Mouse (Mus musculus) thymus, postnatal 4 days (tissue): ENCODE measurements around the gene Tead3.
A peak's percentile ranks its signal among the peaks of the same experiment; 100 is the strongest.

Experiments used
- DNase-seq: peaks from one replicate; pipeline ENCODE4 v3.0.0; 2021

Gene Tead3

DNA sequence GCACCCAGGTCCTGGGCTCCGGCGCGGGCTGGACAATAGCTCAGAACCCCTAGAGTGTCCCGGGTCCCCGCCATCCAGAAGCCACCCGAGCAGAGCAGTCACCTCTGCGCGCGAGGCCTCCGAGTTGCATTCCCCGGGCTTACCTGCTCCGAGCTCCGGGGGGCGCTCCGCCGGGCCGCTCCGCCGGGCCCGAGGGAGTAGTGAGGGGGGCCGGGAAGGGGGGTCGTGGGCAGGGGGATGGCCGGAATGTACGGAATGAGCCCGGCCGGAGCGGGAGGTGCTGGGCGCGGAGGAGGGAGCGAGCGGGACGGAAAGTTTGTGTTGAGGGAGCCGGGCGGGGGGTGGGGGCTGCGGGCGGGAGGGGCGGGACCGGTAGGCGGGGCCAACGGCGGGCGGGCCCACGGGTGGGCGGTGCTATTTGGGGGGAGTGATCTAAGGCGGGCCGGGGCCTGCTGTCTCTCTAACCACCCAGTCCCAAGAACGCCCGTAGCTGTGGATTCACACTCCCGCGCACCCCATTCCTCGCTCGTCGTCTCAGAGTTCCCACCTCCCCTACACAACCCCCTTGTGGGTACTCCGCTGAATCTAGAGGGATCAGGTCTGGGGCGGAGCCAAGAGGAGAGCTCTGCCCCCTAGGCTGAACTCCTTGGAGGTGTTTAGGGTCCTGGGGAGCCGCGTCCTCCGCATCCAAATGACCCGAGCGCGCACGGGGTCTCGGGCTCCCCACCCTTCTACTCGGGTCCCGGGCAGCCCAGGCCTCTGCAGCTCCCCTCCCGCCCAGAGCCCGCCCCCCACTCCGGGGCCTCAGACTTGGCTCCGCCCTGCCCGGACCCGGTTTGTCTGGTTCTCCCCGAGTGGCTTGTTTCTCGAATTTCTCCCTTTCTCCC lies at the start of gene Tead3:
TSS of gene Tead3 (minus strand) at position 352 of the 887 bp plus-strand sequence.
- peak; percentile 93 for DNase-seq

DNA sequence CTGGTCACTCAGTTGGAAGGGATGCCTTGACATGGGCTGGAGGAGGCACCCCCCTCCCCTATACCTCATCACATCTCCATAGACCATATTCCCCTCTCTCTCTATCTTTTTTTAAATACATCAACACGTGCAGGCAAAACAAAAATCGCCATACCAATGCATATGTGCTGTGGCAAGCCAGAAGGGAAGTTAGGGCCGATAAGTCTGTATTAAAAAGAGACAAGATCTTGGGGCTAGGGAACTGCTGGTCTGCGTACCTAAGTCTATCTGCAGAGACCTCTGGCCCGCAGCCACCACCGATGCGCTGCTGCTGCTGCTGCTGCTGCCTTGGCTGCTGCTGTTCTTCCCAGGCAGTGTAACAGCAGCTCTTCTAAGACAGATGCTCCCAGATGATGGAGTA lies 44.4 kb upstream of the Tead3 start:
- DNase-seq: no peak

GRCm38 (mm10) chr17:28394051-28394765 lies 43.6 kb upstream of the Tead3 start:
- no peak for DNase-seq

DNA sequence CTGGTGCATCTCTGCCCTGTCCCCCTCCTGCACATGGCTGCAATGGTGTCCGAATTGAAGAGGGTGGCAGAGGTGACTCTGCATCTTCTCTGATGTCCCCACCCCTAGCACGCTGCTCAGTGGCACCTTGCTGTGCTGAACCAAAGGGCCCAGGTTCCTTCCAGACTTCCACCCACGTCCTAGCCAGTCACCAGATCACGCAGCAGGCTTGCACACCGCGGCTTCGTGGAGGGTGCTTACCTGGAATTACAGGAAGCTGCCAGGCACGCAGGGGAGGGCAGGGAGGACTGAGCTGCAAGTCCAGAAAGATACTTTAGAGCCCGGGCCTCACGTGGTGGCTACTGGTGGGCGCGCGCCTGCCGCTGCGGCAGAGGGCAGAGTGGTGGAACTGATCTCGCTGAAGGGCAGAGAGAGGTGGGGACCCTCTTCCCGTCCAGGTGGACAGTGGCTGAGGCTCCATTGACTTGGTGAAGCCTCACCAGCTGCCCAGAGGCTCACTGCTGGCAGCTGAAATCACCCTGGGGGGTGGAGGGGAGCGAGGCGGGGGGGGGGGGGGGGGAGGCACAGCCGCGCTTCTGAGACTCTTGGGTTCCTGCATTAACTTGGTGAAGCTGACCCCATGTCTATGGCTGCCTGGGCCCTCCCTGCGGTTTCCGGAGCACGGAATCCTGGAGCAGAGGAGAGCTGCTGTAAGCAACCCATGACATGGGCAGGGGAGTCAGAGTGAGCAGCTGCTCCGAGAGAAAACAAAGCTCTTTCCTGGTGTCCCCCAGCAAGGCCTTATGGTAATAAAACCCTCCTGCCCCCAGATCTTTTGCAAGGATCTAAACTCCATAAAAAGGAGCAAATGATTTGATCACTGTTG lies 41.2 kb upstream of the Tead3 start:
- DNase-seq: peak; percentile 38

GRCm38 (mm10) chr17:28388534-28388933 lies 37.9 kb upstream of the Tead3 start:
- no peak for DNase-seq

GRCm38 (mm10) chr17:28386150-28386905 lies 35.7 kb upstream of the Tead3 start:
- peak; percentile 96 for DNase-seq

- DNase-seq: peak; percentile 80
Measured at GRCm38 (mm10) chr17:28384298-28384697, 33.7 kb upstream of the Tead3 start.

DNA sequence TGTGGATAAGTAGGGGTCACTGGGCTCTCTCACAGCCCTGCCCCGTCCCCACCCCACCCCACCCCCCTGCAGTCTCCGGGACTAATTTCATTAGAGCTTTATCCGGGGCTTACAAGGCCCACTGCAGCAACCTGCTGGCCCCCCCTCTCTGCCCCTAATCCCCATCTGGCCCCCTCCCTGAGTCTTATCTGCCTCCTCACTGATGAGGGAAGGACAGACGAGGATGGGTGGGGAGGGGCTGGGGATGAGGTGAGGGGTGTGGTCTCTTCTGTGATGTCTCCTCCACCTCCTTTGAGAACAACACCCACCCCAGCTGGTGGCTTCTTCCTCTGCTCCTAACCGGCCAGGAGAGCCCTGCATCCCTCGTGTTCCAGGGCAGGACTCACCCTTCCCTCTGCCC lies 29.6 kb upstream of the Tead3 start:
- DNase-seq: no peak

DNA sequence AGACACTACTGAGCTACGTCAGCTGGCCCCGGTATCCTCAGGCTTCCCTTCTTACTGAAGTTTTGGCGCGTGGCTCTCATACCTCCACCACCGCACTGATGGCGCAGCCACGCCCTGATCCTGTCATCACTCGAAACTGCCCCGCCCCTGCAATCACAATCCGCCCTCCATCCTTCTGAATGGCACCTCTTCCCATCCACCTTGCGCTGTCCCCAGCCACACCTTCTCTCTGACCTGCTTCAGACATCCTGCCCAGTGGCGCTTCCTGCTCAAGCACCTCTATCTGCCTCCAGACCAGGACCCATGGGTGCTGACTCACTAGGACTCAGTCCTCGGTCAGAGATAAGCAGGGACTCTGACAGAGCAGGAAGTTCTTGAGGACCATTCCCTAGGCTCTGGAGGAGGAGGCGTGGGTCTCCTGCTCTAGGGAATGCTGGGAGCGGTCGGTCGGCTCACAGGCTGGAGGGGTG lies 25.0 kb upstream of the Tead3 start:
- DNase-seq: peak; percentile 62

- peak; percentile 87 for DNase-seq
Measured at GRCm38 (mm10) chr17:28374494-28374893, 23.9 kb upstream of the Tead3 start.

DNA sequence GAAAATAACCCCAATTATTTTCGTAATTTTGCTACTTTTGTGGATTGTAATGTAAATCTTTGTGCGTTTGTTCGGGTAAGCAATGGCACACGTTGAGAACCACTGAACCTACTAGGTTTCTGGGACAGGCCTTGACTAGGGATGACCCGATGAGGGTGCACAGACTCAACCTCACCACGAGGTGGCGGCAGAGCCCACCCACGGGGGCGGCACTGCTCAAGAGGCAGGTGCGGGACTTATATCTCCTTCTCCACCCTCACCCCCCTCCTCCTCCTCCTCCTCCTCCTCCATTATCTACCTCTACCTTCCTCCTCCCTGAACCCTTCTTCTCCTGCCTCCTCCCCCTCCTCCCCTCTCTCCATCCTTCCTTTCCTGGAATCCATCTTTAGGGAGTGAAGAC lies 23.2 kb upstream of the Tead3 start:
- peak; percentile 94 for DNase-seq

DNA sequence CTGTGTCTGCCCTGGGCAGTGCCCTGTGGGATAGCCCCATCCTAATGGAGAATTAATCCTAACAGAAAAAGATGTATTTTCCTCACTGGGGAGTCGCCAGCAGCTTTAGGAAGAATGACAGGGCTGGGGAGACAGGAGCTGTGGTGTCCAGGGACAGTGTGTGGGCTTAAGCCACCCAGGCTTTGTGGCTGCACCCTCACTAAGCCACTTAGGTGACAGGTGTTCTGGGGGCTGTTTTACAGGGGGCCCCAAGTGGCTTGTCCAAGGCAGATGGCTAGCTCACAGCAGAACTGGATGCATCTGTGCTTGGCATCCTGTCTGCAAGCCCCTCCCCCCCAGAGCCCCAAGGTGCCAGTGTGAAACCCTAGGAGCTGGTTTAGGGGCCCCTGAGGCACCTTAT lies 21.3 kb upstream of the Tead3 start:
- no peak for DNase-seq

- DNase-seq: no peak
Measured at GRCm38 (mm10) chr17:28371286-28371685, 20.7 kb upstream of the Tead3 start.

DNA sequence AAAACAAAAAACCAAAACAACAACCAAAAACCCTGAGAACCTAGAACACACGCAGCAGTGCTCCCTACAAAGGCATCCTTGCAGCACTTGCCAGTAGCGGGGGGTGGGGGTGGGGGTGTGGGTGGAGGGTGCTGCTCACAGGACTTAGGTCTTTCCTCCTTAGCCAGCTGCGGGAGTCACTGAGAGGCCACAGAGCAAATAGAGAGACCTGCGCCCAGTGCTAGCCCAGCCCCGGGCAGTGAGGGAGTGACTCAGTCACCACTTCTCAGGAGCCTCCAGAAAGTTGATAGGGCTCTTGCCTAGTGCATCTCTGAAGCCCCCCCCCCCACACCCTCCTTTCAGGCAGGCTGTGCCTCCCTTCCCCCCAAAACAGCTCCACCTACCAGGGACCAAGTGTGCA lies 18.4 kb upstream of the Tead3 start:
- DNase-seq: no peak

DNA sequence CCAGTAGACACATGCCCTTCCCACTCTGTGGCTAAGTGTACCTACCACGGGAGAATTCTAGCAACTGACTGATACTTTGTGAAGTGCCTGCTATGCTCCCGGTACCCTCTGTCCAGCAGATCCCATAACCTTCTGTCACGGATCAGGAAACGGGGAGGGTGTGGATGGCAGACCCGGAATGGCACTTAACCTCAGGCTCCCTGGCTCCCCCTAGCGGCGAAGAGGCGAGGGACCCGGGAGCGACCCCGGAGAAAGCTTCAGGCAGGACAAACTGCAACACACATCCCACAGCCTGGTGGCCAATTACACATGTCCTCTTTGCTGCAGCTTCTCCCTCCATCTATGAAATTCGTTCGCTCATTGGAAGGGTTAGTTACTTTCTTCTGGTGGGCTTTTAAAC lies 17.8 kb upstream of the Tead3 start:
- peak; percentile 93 for DNase-seq

- DNase-seq: no peak
Measured at GRCm38 (mm10) chr17:28365122-28365521, 14.5 kb upstream of the Tead3 start, which contains the start of gene Tulp1. TSS of gene Tulp1 (minus strand) at chr17:28365222.

DNA sequence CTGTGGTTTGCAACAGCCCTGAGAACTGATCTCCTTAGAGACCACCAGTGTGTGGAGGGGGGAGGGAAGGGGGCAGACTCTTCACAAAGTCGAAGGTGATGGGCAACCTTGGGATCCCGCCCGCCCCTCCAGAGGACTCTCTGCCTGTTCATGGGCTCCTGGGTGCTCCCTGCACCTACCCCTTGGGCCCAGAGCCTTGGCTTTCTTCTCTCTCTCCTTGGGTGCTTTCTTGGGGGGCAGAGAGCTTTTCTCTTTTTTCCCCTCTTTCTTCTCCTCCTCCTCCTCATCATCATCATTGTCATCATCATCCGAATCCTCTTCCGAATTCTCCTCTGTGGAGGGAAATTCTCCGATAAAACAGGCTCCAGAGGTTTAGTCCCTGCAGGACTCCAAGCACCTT lies 12.9 kb upstream of the Tead3 start:
- DNase-seq: no peak

DNA sequence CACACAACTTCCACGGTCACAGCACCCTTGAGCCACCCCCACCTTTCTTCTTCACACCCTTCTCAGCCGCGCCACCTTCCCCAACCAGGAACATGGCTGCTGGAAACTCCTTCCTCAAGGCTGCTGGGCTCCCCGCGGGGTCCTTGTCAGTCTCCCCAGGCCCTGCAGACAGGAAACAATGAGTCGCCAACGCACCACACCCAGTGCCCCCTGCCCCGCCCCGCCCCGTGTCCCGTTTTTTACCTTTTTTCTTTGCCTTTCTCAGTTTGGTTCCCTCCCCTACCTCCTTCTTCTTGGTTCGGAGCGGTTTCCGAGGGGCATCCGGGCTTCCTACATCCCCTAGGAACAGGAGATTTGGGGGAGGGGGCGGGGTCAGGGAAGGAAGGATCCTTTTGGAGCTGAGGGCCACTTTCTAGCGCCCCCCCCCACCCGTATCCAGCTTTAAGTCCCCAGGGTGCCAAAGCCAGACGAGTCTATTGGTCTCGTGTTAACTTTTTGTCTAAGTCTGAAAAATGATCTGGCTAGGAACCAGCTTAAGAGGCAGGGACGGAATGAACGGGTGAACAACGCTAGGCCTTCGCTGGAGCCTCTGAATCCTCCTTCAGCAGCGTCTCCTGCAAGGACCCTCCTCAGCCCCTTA lies 12.2 kb upstream of the Tead3 start:
- DNase-seq: no peak

DNA sequence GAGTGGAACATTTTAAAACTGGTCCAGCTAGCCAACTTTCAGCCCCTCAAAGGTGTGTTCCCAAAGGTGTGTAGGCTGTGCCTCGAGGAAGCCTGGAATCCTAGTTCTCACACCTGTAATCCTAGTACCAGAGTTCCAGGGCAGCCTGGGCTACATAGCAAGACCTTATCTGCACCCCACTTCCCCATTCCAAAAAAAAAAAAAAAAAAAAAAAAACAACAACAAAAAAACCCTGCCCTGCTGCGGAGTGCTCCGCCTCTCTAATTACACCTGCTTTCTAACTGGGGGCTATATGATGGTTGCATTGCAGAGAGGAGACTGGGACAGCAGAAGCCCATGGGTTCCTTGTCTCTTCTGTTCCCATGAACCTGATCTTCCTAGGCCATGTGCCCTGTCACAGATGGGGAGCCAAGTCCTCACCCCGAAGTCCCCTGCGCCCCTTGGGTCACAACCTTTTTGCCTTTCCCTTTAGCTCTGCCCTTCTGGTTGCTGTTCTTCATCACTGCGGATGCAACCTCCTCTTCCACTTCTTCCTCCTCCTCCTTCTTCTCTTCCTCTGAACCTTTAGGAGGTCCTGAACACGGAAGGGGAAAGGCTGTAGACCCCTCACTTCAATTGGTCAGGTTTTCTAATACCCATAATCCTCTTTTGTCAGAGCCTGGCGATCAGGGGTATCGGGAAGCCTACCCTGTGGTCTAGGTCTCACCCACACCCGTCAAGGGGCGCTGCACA lies 11.5 kb upstream of the Tead3 start:
- no peak for DNase-seq

GRCm38 (mm10) chr17:28360531-28361277 lies 10.1 kb upstream of the Tead3 start:
- DNase-seq: no peak
